Mouse (Mus musculus): ENCODE measurements around the gene Gm21732. TPM values are rescaled to one million over a fixed set of nuclear protein-coding genes. Genes with fewer than 3 reads are reported as not detected.
"Not testable (repeated sequence)": the region's sequence is repeated elsewhere in the genome, so short reads cannot be mapped to it uniquely, and the experiment has no call there.

The Gm21732 gene
- not detected for total RNA-seq (2021)
- long read RNA-seq, experiment 1 = 0 reads
- long read RNA-seq, experiment 2 = 0 reads

- intact Hi-C loops (cut with DNase I) = not testable (repeated sequence)
These were observed at the start of gene Gm21732 for GRCm38 (mm10) chrY:38575591-38575990. Gene Gm21732 (minus strand): TSS chrY:38575691.

More at GRCm38 (mm10) chrY:38575591-38575990, at the start of gene Gm21732:
- not testable (repeated sequence) for DNase-seq (ENCODE audit: low spot score in 2 of 2)

Other genes starting within 250 kb of the Gm21732 start
- gene Gm20897, start 73.5 kb downstream of the Gm21732 start, total RNA-seq (2021) = not detected

All from left cerebral cortex, postnatal 14 days (tissue).